Mouse (Mus musculus): ENCODE results near the gene Svs6. TPM values are rescaled to one million over a fixed set of nuclear protein-coding genes. Genes with fewer than 3 reads are reported as not detected.

The Svs6 gene
- total RNA-seq, 1 experiment from 2014 or later = not detected

Other genes with a start within 250 kb of the Svs6 start
- 132 and 208 TPM in 2 replicates for gene Stk4, start 246.4 kb upstream of the Svs6 start, total RNA-seq (2017)
- 35.7 and 40.4 TPM in 2 replicates for gene Tomm34, start 245.6 kb upstream of the Svs6 start, total RNA-seq (2017)
- gene Kcns1, start 145.6 kb upstream of the Svs6 start, total RNA-seq (2017) = 0.59 TPM in 1 of 2 replicates, not detected in the other
- gene Wfdc5, start 134.0 kb upstream of the Svs6 start, total RNA-seq (2017) = not detected in 2 replicates
- gene Wfdc12, start 126.1 kb upstream of the Svs6 start, total RNA-seq (2017) = not detected in 2 replicates
- gene Wfdc15a, start 116.6 kb upstream of the Svs6 start, total RNA-seq (2017) = not detected in 2 replicates
- gene Wfdc15b, start 95.1 kb upstream of the Svs6 start, total RNA-seq (2017) = not detected in 2 replicates
- gene Svs2, start 78.3 kb upstream of the Svs6 start, total RNA-seq (2017) = not detected in 2 replicates
- not detected in 2 replicates for gene Svs3b, start 60.1 kb upstream of the Svs6 start, total RNA-seq (2017)
- not detected in 2 replicates for gene Svs4, start 38.3 kb upstream of the Svs6 start, total RNA-seq (2017)
- gene Svs3a, start 27.5 kb upstream of the Svs6 start, total RNA-seq (2017) = not detected in 2 replicates
- gene Svs5, start 16.0 kb downstream of the Svs6 start, total RNA-seq (2017) = not detected in 2 replicates
- gene Slpi, start 72.3 kb downstream of the Svs6 start, total RNA-seq (2017) = 10.1 and 10.4 TPM in 2 replicates
- not detected in 2 replicates for gene Rbpjl, start 86.4 kb downstream of the Svs6 start, total RNA-seq (2017)
- not detected in 2 replicates for gene Matn4, start 88.4 kb downstream of the Svs6 start, total RNA-seq (2017)
- 0.05 TPM in 1 of 2 replicates, not detected in the other for gene Sdc4, start 127.1 kb downstream of the Svs6 start, total RNA-seq (2017)
- 8.9 and 13.4 TPM in 2 replicates for gene Sys1, start 140.2 kb downstream of the Svs6 start, total RNA-seq (2017)
- gene Gm20458, start 144.2 kb downstream of the Svs6 start, total RNA-seq (2017) = 0.46 TPM in 1 of 2 replicates, not detected in the other
- not detected in 2 replicates for gene Trp53tg5, start 157.0 kb downstream of the Svs6 start, total RNA-seq (2017)
- gene Dbndd2, start 169.4 kb downstream of the Svs6 start, total RNA-seq (2017) = 0.18 TPM in 1 of 2 replicates, not detected in the other
- gene Pigt, start 180.8 kb downstream of the Svs6 start, total RNA-seq (2017) = 30.6 and 33.2 TPM in 2 replicates
- gene Wfdc2, start 245.7 kb downstream of the Svs6 start, total RNA-seq (2017) = not detected in 2 replicates

Measured in common myeloid progenitor, adult 5-6 weeks (primary cell).